In genomic region chr16:34855751-34856150, GRCm38 (mm10) we compare ENCODE assay signal across 16 mouse cellular contexts.
DNase-seq lines count a peak whose midpoint lies in the region; ATAC-seq and TF ChIP-seq lines count a peak whose summit lies in the region.
"Had no signal": no experiment of that assay in that cellular context is flagged by ENCODE, and none has a peak within 500 bp of the region (broad histone marks: within the 10 kb centered on the region; RNA-seq: fewer than 3 reads in every experiment).

No protein-coding gene starts in this region.

- TF ChIP-seq CTCF in lung, postnatal 0 days (IDR thresholded peaks at IDR 0.05), result no peak
- no peak for TF ChIP-seq CTCF in gastrocnemius, adult 2 months (IDR thresholded peaks at IDR 0.05)

- no peak overlapping the region for H3K4me3 ChIP-seq in lung, embryonic 15.5 days
- no peak overlapping the region for H3K4me3 ChIP-seq in lung, postnatal 0 days (ENCODE audit: low read depth, low read length)
- no peak overlapping the region for H3K4me3 ChIP-seq in embryonic facial prominence, embryonic 15.5 days (replicated peaks)
- no peak overlapping the region for H3K4me3 ChIP-seq in gastrocnemius, adult 2 months
- H3K4me3 ChIP-seq: forebrain, embryonic 15.5 days; heart, embryonic 12.5 days; hindbrain, embryonic 10.5 days; intestine, embryonic 15.5 days had no signal

- no peak overlapping the region for H3K9ac ChIP-seq in lung, embryonic 15.5 days
- no peak overlapping the region for H3K9ac ChIP-seq in lung, postnatal 0 days (replicated peaks; ENCODE audit: low read depth)
- no peak overlapping the region for H3K9ac ChIP-seq in embryonic facial prominence, embryonic 15.5 days
- H3K9ac ChIP-seq: forebrain, embryonic 15.5 days; heart, embryonic 12.5 days; hindbrain, embryonic 14.5 days; intestine, embryonic 15.5 days had no signal

- no peak overlapping the region for H3K4me2 ChIP-seq in lung, embryonic 15.5 days
- H3K4me2 ChIP-seq in lung, postnatal 0 days (replicated peaks; ENCODE audit: low read depth, low read length), result no peak overlapping the region
- no peak overlapping the region for H3K4me2 ChIP-seq in embryonic facial prominence, embryonic 15.5 days (replicated peaks)
- H3K4me2 ChIP-seq: forebrain, embryonic 15.5 days; heart, embryonic 12.5 days; hindbrain, embryonic 14.5 days; intestine, embryonic 15.5 days had no signal

- peak; percentile 14 for DNase-seq in adrenal gland, adult 2 months
- no peak for DNase-seq in adrenal gland, postnatal 25 days
- no peak for DNase-seq in lung, postnatal 0 days (ENCODE audit: low spot score)
- DNase-seq in cerebellum, postnatal 25 days, result no peak
- DNase-seq in gastrocnemius, adult 2 months, result no peak
- DNase-seq: adrenal gland, postnatal 10 days; cerebellum, adult 11-12 months; cerebellum, adult 9-10 months; cerebellum, postnatal 36 days had no signal

- intact Hi-C loops in gastrocnemius, adult 2 months (cut with DNase I), result no loop called here

- WGBS in lung, embryonic 15.5 days, result 50% methylated on average over 2 of the region's 2 CpGs
- WGBS in lung, postnatal 0 days, result 68% methylated on average over 2 of the region's 2 CpGs
- 57% methylated on average over 2 of the region's 2 CpGs for WGBS in embryonic facial prominence, embryonic 15.5 days

- H3K27me3 ChIP-seq in lung, embryonic 15.5 days, result no peaks in the 10 kb centered on the region
- no peaks in the 10 kb centered on the region for H3K27me3 ChIP-seq in lung, postnatal 0 days (replicated peaks; ENCODE audit: insufficient read depth, low read length)
- H3K27me3 ChIP-seq in embryonic facial prominence, embryonic 15.5 days, result no peaks in the 10 kb centered on the region
- H3K27me3 ChIP-seq: forebrain, embryonic 15.5 days; heart, embryonic 12.5 days; intestine, embryonic 15.5 days had no signal

- no peaks in the 10 kb centered on the region for H3K9me3 ChIP-seq in lung, embryonic 15.5 days
- H3K9me3 ChIP-seq in lung, postnatal 0 days (ENCODE audit: low read length), result no peaks in the 10 kb centered on the region
- H3K9me3 ChIP-seq in embryonic facial prominence, embryonic 15.5 days (replicated peaks), result no peaks in the 10 kb centered on the region
- H3K9me3 ChIP-seq: forebrain, embryonic 15.5 days; heart, embryonic 12.5 days; hindbrain, embryonic 10.5 days; intestine, embryonic 15.5 days had no signal

- H3K27ac ChIP-seq in lung, embryonic 15.5 days, result peak overlapping the region; percentile 26; the same call in 1 of the 2 replicates
- no peak overlapping the region for H3K27ac ChIP-seq in lung, postnatal 0 days (ENCODE audit: low read length)
- H3K27ac ChIP-seq in embryonic facial prominence, embryonic 15.5 days (replicated peaks), result 0 out of 2 replicates have a peak overlapping the region, but pooled peaks have one; percentile 53
- no peak overlapping the region for H3K27ac ChIP-seq in gastrocnemius, adult 2 months
- H3K27ac ChIP-seq: forebrain, embryonic 15.5 days; hindbrain, embryonic 10.5 days; hindbrain, embryonic 14.5 days; intestine, embryonic 15.5 days had no signal

- H3K4me1 ChIP-seq in lung, embryonic 15.5 days, result peaks cover 14% of the 10 kb centered on the region; the same call in 1 of the 2 replicates
- H3K4me1 ChIP-seq in lung, postnatal 0 days (ENCODE audit: insufficient read depth, low read depth, low read length), result no peaks in the 10 kb centered on the region
- H3K4me1 ChIP-seq in embryonic facial prominence, embryonic 15.5 days, result peaks cover 14% of the 10 kb centered on the region; the same call in 1 of the 2 replicates
- H3K4me1 ChIP-seq: forebrain, embryonic 15.5 days; heart, embryonic 12.5 days; hindbrain, embryonic 10.5 days had no signal

- ATAC-seq in lung, embryonic 15.5 days (ENCODE audit: borderline replicate concordance, extremely low read depth, low FRiP score, low TSS enrichment), result no peak
- no peak for ATAC-seq in lung, postnatal 0 days
- ATAC-seq in embryonic facial prominence, embryonic 15.5 days (ENCODE audit: insufficient number of reproducible peaks, low FRiP score, low TSS enrichment, low read depth), result 0 out of 2 replicates have a peak, but pooled peaks have one; percentile 48
- ATAC-seq: intestine, embryonic 15.5 days had no signal

- TF ChIP-seq EP300 in lung, postnatal 0 days (IDR thresholded peaks at IDR 0.05), result no peak

- no peaks in the 10 kb centered on the region for H3K36me3 ChIP-seq in lung, embryonic 15.5 days
- no peaks in the 10 kb centered on the region for H3K36me3 ChIP-seq in lung, postnatal 0 days (ENCODE audit: insufficient read depth, low read length)
- no peaks in the 10 kb centered on the region for H3K36me3 ChIP-seq in embryonic facial prominence, embryonic 15.5 days
- H3K36me3 ChIP-seq: forebrain, embryonic 15.5 days; heart, embryonic 12.5 days; hindbrain, embryonic 10.5 days; intestine, embryonic 15.5 days had no signal

Comparison
In these comparisons a context has a peak if more than half of its experiments do, and no peak if none do; other contexts are left out.
1. H3K27ac ChIP-seq: peak in lung, embryonic 15.5 days (single experiment) and embryonic facial prominence, embryonic 15.5 days (single experiment); none in lung, postnatal 0 days (single experiment) and gastrocnemius, adult 2 months (single experiment).